Mouse (Mus musculus) lung, postnatal 14 days (tissue): Measurements from ENCODE around the gene Pam.

Experiments used
- DNase-seq: peaks from one replicate; pipeline ENCODE4 v3.0.0; 2021

The Pam gene

GRCm38 (mm10) chr1:98078735-98079134 lies 16.7 kb downstream of the Pam start:
- DNase-seq = no peak

GRCm38 (mm10) chr1:98073826-98074225 lies 21.6 kb downstream of the Pam start:
- DNase-seq = no peak

GRCm38 (mm10) chr1:98073127-98073526 lies 22.3 kb downstream of the Pam start:
- no peak for DNase-seq

- DNase-seq = peak; percentile 60
Observed at GRCm38 (mm10) chr1:98072045-98072444, 23.4 kb downstream of the Pam start.

- DNase-seq = no peak
Observed at GRCm38 (mm10) chr1:98071436-98071835, 24.0 kb downstream of the Pam start.

GRCm38 (mm10) chr1:98070743-98071325 lies 24.6 kb downstream of the Pam start:
- DNase-seq = no peak

GRCm38 (mm10) chr1:98068177-98068576 lies 27.3 kb downstream of the Pam start:
- DNase-seq = no peak

GRCm38 (mm10) chr1:98062074-98062473 lies 33.4 kb downstream of the Pam start:
- no peak for DNase-seq

GRCm38 (mm10) chr1:98059401-98059800 lies 36.0 kb downstream of the Pam start:
- DNase-seq = no peak

GRCm38 (mm10) chr1:98056996-98057945 lies 38.2 kb downstream of the Pam start:
- no peak for DNase-seq

GRCm38 (mm10) chr1:98056277-98056676 lies 39.2 kb downstream of the Pam start:
- no peak for DNase-seq

- DNase-seq = no peak
Observed at GRCm38 (mm10) chr1:98055591-98055990, 39.9 kb downstream of the Pam start.

- DNase-seq = no peak
Observed at GRCm38 (mm10) chr1:98053994-98054393, 41.5 kb downstream of the Pam start.

- DNase-seq = no peak
Observed at GRCm38 (mm10) chr1:98053447-98053846, 42.0 kb downstream of the Pam start.

GRCm38 (mm10) chr1:98052775-98053174 lies 42.7 kb downstream of the Pam start:
- DNase-seq = no peak

- peak; percentile 26 for DNase-seq
Observed at GRCm38 (mm10) chr1:98051039-98051438, 44.4 kb downstream of the Pam start.

GRCm38 (mm10) chr1:98049756-98050155 lies 45.7 kb downstream of the Pam start:
- DNase-seq = no peak

- no peak for DNase-seq
Observed at GRCm38 (mm10) chr1:98048218-98048801, 47.1 kb downstream of the Pam start.

- DNase-seq = no peak
Observed at GRCm38 (mm10) chr1:98047284-98048217, 47.9 kb downstream of the Pam start.

- no peak for DNase-seq
Observed at GRCm38 (mm10) chr1:98042425-98042824, 53.0 kb downstream of the Pam start.

GRCm38 (mm10) chr1:98038252-98038651 lies 57.2 kb downstream of the Pam start:
- no peak for DNase-seq

- DNase-seq = no peak
Observed at GRCm38 (mm10) chr1:98035736-98036135, 59.7 kb downstream of the Pam start.

GRCm38 (mm10) chr1:98031802-98032201 lies 63.6 kb downstream of the Pam start:
- no peak for DNase-seq
